Mouse (Mus musculus) ES-CJ7 (cell line): ENCODE results near the gene Gas2l2.

Experiments
- DNase-seq: peaks from one replicate; pipeline ENCODE4 v3.0.0; 2011; ENCODE audit warnings: low read depth, low spot score

The Gas2l2 gene

GRCm38 (mm10) chr11:83397626-83398025, 31.6 kb downstream of the Gas2l2 start:
- no peak for DNase-seq

GRCm38 (mm10) chr11:83394802-83395439, 34.3 kb downstream of the Gas2l2 start:
- no peak for DNase-seq

- DNase-seq: no peak
Observed at GRCm38 (mm10) chr11:83393062-83393461, 36.2 kb downstream of the Gas2l2 start.

- DNase-seq: no peak
Observed at GRCm38 (mm10) chr11:83383532-83383887, 45.7 kb downstream of the Gas2l2 start.

- no peak for DNase-seq
Observed at GRCm38 (mm10) chr11:83382876-83383531, 46.3 kb downstream of the Gas2l2 start.

- no peak for DNase-seq
Observed at GRCm38 (mm10) chr11:83379745-83380341, 49.4 kb downstream of the Gas2l2 start.
